Mouse (Mus musculus) kidney, postnatal 4 days (tissue): ENCODE results near the gene Gm37240.
A peak's percentile ranks its signal among the peaks of the same experiment; 100 is the strongest.

ENCODE experiments used
- DNase-seq, 2 experiments: peaks; one replicate each; pipeline ENCODE4 v3.0.0; 2021; ENCODE audit warnings: mixed read lengths in 2 of 2

Gm37240 gene

GRCm38 (mm10) chr3:85820839-85821548 is 66.3 kb downstream of the Gm37240 start:
- no peak for DNase-seq

GRCm38 (mm10) chr3:85819319-85819718 is 68.0 kb downstream of the Gm37240 start:
- DNase-seq = no peak

GRCm38 (mm10) chr3:85817191-85817590 is 70.1 kb downstream of the Gm37240 start, which contains the start of gene Fam160a1:
Gene Fam160a1, minus strand, starts transcription at chr3:85817291.
- no peak for DNase-seq

GRCm38 (mm10) chr3:85814241-85814640 is 73.1 kb downstream of the Gm37240 start:
- peak; percentile 45 to 60 for DNase-seq

GRCm38 (mm10) chr3:85813101-85814014 is 74.0 kb downstream of the Gm37240 start:
- DNase-seq = peak in 1 of 2 experiments; percentile 13

- DNase-seq = no peak
These were observed 75.3 kb downstream of the Gm37240 start for GRCm38 (mm10) chr3:85812010-85812409.

GRCm38 (mm10) chr3:85793166-85793565 is 94.2 kb downstream of the Gm37240 start:
- no peak for DNase-seq

GRCm38 (mm10) chr3:85789748-85790147 is 97.6 kb downstream of the Gm37240 start:
- DNase-seq = no peak

GRCm38 (mm10) chr3:85786501-85786900 is 100.8 kb downstream of the Gm37240 start:
- DNase-seq = peak in 1 of 2 experiments; percentile 33

- DNase-seq = peak in 1 of 2 experiments; percentile 21
These were observed 106.4 kb downstream of the Gm37240 start for GRCm38 (mm10) chr3:85780906-85781305.

GRCm38 (mm10) chr3:85780332-85780731 is 107.0 kb downstream of the Gm37240 start:
- DNase-seq = no peak

GRCm38 (mm10) chr3:85777841-85778240 is 109.5 kb downstream of the Gm37240 start:
- no peak for DNase-seq

- DNase-seq = no peak
These were observed 110.0 kb downstream of the Gm37240 start for GRCm38 (mm10) chr3:85777356-85777755.

- DNase-seq = peak; percentile 26 to 49
These were observed 110.6 kb downstream of the Gm37240 start for GRCm38 (mm10) chr3:85776707-85777106.

- DNase-seq = no peak
These were observed 111.2 kb downstream of the Gm37240 start for GRCm38 (mm10) chr3:85776126-85776525.

GRCm38 (mm10) chr3:85773886-85774285 is 113.4 kb downstream of the Gm37240 start:
- no peak for DNase-seq

GRCm38 (mm10) chr3:85773425-85773824 is 113.9 kb downstream of the Gm37240 start:
- DNase-seq = no peak

- DNase-seq = no peak
These were observed 122.4 kb downstream of the Gm37240 start for GRCm38 (mm10) chr3:85764937-85765337.

GRCm38 (mm10) chr3:85764008-85764834 is 123.1 kb downstream of the Gm37240 start:
- DNase-seq = no peak

GRCm38 (mm10) chr3:85757944-85758343 is 129.4 kb downstream of the Gm37240 start:
- DNase-seq = no peak

GRCm38 (mm10) chr3:85757435-85757834 is 129.9 kb downstream of the Gm37240 start:
- DNase-seq = no peak

GRCm38 (mm10) chr3:85749348-85749747 is 138.0 kb downstream of the Gm37240 start:
- DNase-seq = no peak

- peak; percentile 20 to 47 for DNase-seq
These were observed 138.5 kb downstream of the Gm37240 start for GRCm38 (mm10) chr3:85748863-85749262.
